In genomic region chr11:6367156-6367555, GRCm38 (mm10) we compare ENCODE assay signal across 28 mouse cellular contexts. TPM values are rescaled to one million over a fixed set of nuclear protein-coding genes. Genes with fewer than 3 reads are reported as not detected.
DNase-seq lines count a peak whose midpoint lies in the region; ATAC-seq and TF ChIP-seq lines count a peak whose summit lies in the region.
"Had no signal": no experiment of that assay in that cellular context is flagged by ENCODE, and none has a peak within 500 bp of the region (broad histone marks: within the 10 kb centered on the region; RNA-seq: fewer than 3 reads in every experiment).

No protein-coding gene starts in this region.

- H3K9me3 ChIP-seq in lung, postnatal 0 days (ENCODE audit: low read length), result no peaks in the 10 kb centered on the region
- no peaks in the 10 kb centered on the region for H3K9me3 ChIP-seq in embryonic facial prominence, embryonic 10.5 days
- H3K9me3 ChIP-seq: limb, embryonic 10.5 days; limb, embryonic 15.5 days; liver, embryonic 13.5 days had no signal

- no peak overlapping the region for H3K4me2 ChIP-seq in lung, postnatal 0 days (replicated peaks; ENCODE audit: low read depth, low read length)
- H3K4me2 ChIP-seq: limb, embryonic 15.5 days; liver, embryonic 13.5 days; midbrain, embryonic 11.5 days had no signal

- no peaks in the 10 kb centered on the region for H3K36me3 ChIP-seq in lung, postnatal 0 days (ENCODE audit: insufficient read depth, low read length)
- no peaks in the 10 kb centered on the region for H3K36me3 ChIP-seq in embryonic facial prominence, embryonic 10.5 days (replicated peaks)
- H3K36me3 ChIP-seq: limb, embryonic 10.5 days; limb, embryonic 15.5 days; liver, embryonic 13.5 days had no signal

- H3K9ac ChIP-seq in lung, postnatal 0 days (replicated peaks; ENCODE audit: low read depth), result no peak overlapping the region
- H3K9ac ChIP-seq: limb, embryonic 15.5 days; liver, embryonic 13.5 days had no signal

- no peaks in the 10 kb centered on the region for H3K4me1 ChIP-seq in lung, postnatal 0 days (ENCODE audit: insufficient read depth, low read depth, low read length)
- peaks cover 18% of the 10 kb centered on the region for H3K4me1 ChIP-seq in embryonic facial prominence, embryonic 10.5 days

- peak; percentile 42 for DNase-seq in embryo, embryonic 10 days (ENCODE audit: low spot score)
- DNase-seq in embryo, embryonic 11 days, result no peak
- peak; percentile 41 for DNase-seq in lung, postnatal 36 days
- DNase-seq in lung, postnatal 0 days (ENCODE audit: low spot score), result no peak
- peak; percentile 39 for DNase-seq in embryonic facial prominence, embryonic 10.5 days (ENCODE audit: low spot score)
- no peak for DNase-seq in Muller cell, postnatal 12 days (ENCODE audit: inconsistent ontology term)
- DNase-seq in right cerebral cortex, adult 2 months (ENCODE audit: low spot score in 2 of 2), result no peak
- DNase-seq: adrenal gland, adult 8-10 months; cerebellum, adult 2 months; cerebellum, postnatal 14 days; gastrocnemius, postnatal 10 days; heart, postnatal 14 days; kidney, adult 8-10 months; kidney, postnatal 36 days; layer of hippocampus, postnatal 36 days; liver, embryonic 13.5 days; lung, adult 2 months; lung, postnatal 14 days; right cerebral cortex, postnatal 4 days; thymus, postnatal 14 days had no signal

- no peak overlapping the region for H3K4me3 ChIP-seq in lung, postnatal 0 days (ENCODE audit: low read depth, low read length)
- H3K4me3 ChIP-seq in embryonic facial prominence, embryonic 10.5 days, result no peak overlapping the region
- H3K4me3 ChIP-seq: erythroblast, embryonic 14.5 days; limb, embryonic 10.5 days; limb, embryonic 15.5 days; liver, embryonic 13.5 days had no signal

- no peak for TF ChIP-seq CTCF in lung, postnatal 0 days (IDR thresholded peaks at IDR 0.05)

- H3K27ac ChIP-seq in lung, postnatal 0 days (ENCODE audit: low read length), result no peak overlapping the region
- H3K27ac ChIP-seq in embryonic facial prominence, embryonic 10.5 days (replicated peaks), result no peak overlapping the region
- H3K27ac ChIP-seq: limb, embryonic 10.5 days; limb, embryonic 15.5 days; liver, embryonic 13.5 days had no signal

- 49% methylated on average over 4 of the region's 4 CpGs for WGBS in lung, postnatal 0 days
- WGBS in embryonic facial prominence, embryonic 10.5 days, result 55% methylated on average over 4 of the region's 4 CpGs

- no peak for TF ChIP-seq EP300 in lung, postnatal 0 days (IDR thresholded peaks at IDR 0.05)

- ATAC-seq in lung, postnatal 0 days, result no peak
- ATAC-seq: forebrain, embryonic 16.5 days; hindbrain, embryonic 16.5 days; midbrain, embryonic 16.5 days had no signal

- no peaks in the 10 kb centered on the region for H3K27me3 ChIP-seq in lung, postnatal 0 days (replicated peaks; ENCODE audit: insufficient read depth, low read length)
- H3K27me3 ChIP-seq in embryonic facial prominence, embryonic 10.5 days (replicated peaks; ENCODE audit: low read depth, poor library complexity, severe bottlenecking), result no peaks in the 10 kb centered on the region
- H3K27me3 ChIP-seq: CH12.LX; limb, embryonic 15.5 days; liver, embryonic 13.5 days had no signal

RNA-seq across cellular contexts. Expression of gene Zmiz2, which starts 21.7 kb away (rescaled TPM):
- 8.6 and 8.7 TPM in 2 replicates for polyA plus RNA-seq in lung, postnatal 0 days (2015; fragmentation: Nextera tagmentation; extraction: Ambion mirVana)
- 13.1 and 13.6 TPM in 2 replicates for polyA plus RNA-seq in embryonic facial prominence, embryonic 10.5 days (2016; fragmentation: Nextera tagmentation; extraction: Ambion mirVana)

RNA-seq across cellular contexts. Expression of gene Ppia, which starts 48.1 kb away (rescaled TPM):
- polyA plus RNA-seq in lung, postnatal 0 days (2015; fragmentation: Nextera tagmentation; extraction: Ambion mirVana), result 3,011 and 3,180 TPM in 2 replicates
- 6,156 and 6,219 TPM in 2 replicates for polyA plus RNA-seq in embryonic facial prominence, embryonic 10.5 days (2016; fragmentation: Nextera tagmentation; extraction: Ambion mirVana)

Comparison
In these comparisons a context has a peak if more than half of its experiments do, and no peak if none do; other contexts are left out.
1. DNase-seq: peak in embryo, embryonic 10 days (single experiment), lung, postnatal 36 days (single experiment) and embryonic facial prominence, embryonic 10.5 days (single experiment); none in embryo, embryonic 11 days (single experiment), lung, postnatal 0 days (single experiment), Muller cell, postnatal 12 days (single experiment) and right cerebral cortex, adult 2 months (0 of 2).